Mouse (Mus musculus) hindbrain, embryonic 10.5 days (tissue): ENCODE results near the gene Plppr2. TPM values are rescaled to one million over a fixed set of nuclear protein-coding genes. Genes with fewer than 3 reads are reported as not detected.

Experiments used
- polyA plus RNA-seq: library from polyadenylated mRNA; unstranded; fragments of >200 nt; fragmentation: Nextera tagmentation; extraction: Ambion mirVana; gene quantifications from 2 replicates; pipeline ENCODE4 v1.2.1, GENCODE M21; 2016

Plppr2 gene
- polyA plus RNA-seq, 1 experiment from 2014 or later = 30.6 TPM

Other genes with a start within 250 kb of the Plppr2 start
- 51.1 and 55.1 TPM in 2 replicates for gene Ldlr, start 213.6 kb upstream of the Plppr2 start, polyA plus RNA-seq
- gene Spc24, start 176.7 kb upstream of the Plppr2 start, polyA plus RNA-seq = 132 and 165 TPM in 2 replicates
- gene Kank2, start 138.3 kb upstream of the Plppr2 start, polyA plus RNA-seq = 10.0 and 11.0 TPM in 2 replicates
- gene Angptl8, start 101.5 kb upstream of the Plppr2 start, polyA plus RNA-seq = 0.70 and 0.85 TPM in 2 replicates
- gene Dock6, start 84.4 kb upstream of the Plppr2 start, polyA plus RNA-seq = 23.7 and 24.1 TPM in 2 replicates
- 8.9 and 10.9 TPM in 2 replicates for gene Rab3d, start 18.8 kb upstream of the Plppr2 start, polyA plus RNA-seq
- 4.2 and 5.1 TPM in 2 replicates for gene Ccdc159, start 9.6 kb upstream of the Plppr2 start, polyA plus RNA-seq
- 39.1 and 46.1 TPM in 2 replicates for gene Tmem205, start 9.5 kb upstream of the Plppr2 start, polyA plus RNA-seq
- gene Swsap1, start 18.7 kb downstream of the Plppr2 start, polyA plus RNA-seq = 7.1 and 9.3 TPM in 2 replicates
- gene Epor, start 26.5 kb downstream of the Plppr2 start, polyA plus RNA-seq = 9.3 and 9.6 TPM in 2 replicates
- 3.7 and 5.7 TPM in 2 replicates for gene Rgl3, start 52.4 kb downstream of the Plppr2 start, polyA plus RNA-seq
- gene Ccdc151, start 65.6 kb downstream of the Plppr2 start, polyA plus RNA-seq = 5.1 and 6.7 TPM in 2 replicates
- 115 and 120 TPM in 2 replicates for gene Prkcsh, start 65.8 kb downstream of the Plppr2 start, polyA plus RNA-seq
- gene Elavl3, start 115.0 kb downstream of the Plppr2 start, polyA plus RNA-seq = 22.7 and 57.1 TPM in 2 replicates
- not detected in 2 replicates for gene Gm49318, start 134.2 kb downstream of the Plppr2 start, polyA plus RNA-seq
- 11.1 and 15.4 TPM in 2 replicates for gene Zfp653, start 134.3 kb downstream of the Plppr2 start, polyA plus RNA-seq
- 42.6 and 45.5 TPM in 2 replicates for gene Ecsit, start 148.4 kb downstream of the Plppr2 start, polyA plus RNA-seq
- gene Cnn1, start 162.2 kb downstream of the Plppr2 start, polyA plus RNA-seq = 2.4 TPM in 2 replicates
- 250 and 261 TPM in 2 replicates for gene Elof1, start 180.1 kb downstream of the Plppr2 start, polyA plus RNA-seq
- 20.9 and 23.7 TPM in 2 replicates for gene Acp5, start 198.7 kb downstream of the Plppr2 start, polyA plus RNA-seq
- gene Pigyl, start 219.8 kb downstream of the Plppr2 start, polyA plus RNA-seq = 55.6 and 68.3 TPM in 2 replicates